Mouse (Mus musculus) urinary bladder, postnatal 10 days (tissue): ENCODE measurements around the gene Mroh8.

Experiments
- DNase-seq: peaks from one replicate; pipeline ENCODE4 v3.0.0; 2022; ENCODE audit warnings: low spot score

The Mroh8 gene

GRCm38 (mm10) chr2:157279416-157279800 is at the start of gene Mroh8:
Mroh8 (minus strand) TSS chr2:157279549.
- no peak for DNase-seq

GRCm38 (mm10) chr2:157328570-157328969 is 49.2 kb upstream of the Mroh8 start:
- no peak for DNase-seq

- DNase-seq, result no peak
Observed at GRCm38 (mm10) chr2:157328106-157328505, 48.8 kb upstream of the Mroh8 start.

DNA sequence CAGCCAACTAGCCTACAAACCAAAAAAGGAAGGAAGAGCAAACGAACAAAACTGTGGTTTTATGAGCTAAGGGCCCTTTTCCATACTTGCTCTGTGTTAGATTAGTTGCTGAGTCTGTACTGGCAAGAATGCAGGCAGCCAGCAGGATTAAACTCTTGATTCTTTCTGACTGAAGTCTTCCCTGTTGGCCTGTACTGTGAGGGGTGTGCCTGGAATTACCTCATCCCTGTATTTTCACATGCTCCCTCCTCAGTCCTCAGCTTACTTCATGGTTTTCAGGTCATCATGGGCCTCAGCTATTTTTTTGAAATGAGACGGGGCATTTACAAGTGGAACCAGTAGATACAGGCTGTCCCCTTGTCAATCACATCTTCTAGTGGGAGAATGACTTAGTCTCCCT is 45.9 kb upstream of the Mroh8 start:
- no peak for DNase-seq

- DNase-seq, result no peak
Observed at GRCm38 (mm10) chr2:157322029-157322766, 42.8 kb upstream of the Mroh8 start.

DNA sequence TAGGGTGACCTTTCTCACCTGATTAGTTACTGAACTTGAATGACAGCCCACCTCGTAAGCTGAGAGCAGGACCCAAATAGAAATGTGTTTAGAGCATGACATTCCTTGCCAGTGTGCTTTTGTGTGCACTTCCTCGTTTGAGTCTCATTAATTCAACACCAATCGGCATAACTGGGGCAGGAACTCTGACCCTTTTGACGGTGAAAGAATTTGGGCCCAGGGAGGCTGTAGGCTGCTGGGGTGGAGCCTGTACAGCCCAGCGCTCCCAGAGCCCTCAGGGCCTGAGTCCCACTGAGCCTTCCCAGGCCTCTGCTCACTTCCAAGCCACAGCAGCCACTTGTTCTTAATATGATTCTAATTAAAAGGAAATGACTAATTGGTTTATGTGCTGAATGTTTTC is 41.5 kb upstream of the Mroh8 start:
- DNase-seq, result no peak

DNA sequence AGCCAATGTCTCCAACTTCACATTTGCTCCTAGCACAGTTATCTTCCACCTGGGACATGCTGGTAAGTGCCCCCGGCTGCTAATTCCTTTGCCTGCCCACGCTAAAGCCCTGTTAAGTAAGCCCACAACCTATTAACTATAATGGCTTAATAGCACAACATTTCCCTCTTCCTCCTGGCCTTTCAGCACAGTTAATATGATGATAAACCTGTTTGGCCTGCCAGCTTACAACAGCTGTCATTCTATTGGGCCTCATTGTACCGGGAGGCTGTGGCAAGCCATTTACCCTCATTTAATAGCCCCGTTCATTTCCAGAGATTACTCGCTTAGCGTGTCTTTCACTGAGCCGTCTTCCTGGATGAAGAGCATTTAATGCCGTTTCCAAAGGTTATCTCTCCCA is 40.8 kb upstream of the Mroh8 start:
- DNase-seq, result no peak

GRCm38 (mm10) chr2:157317220-157317619 is 37.9 kb upstream of the Mroh8 start:
- DNase-seq, result no peak

GRCm38 (mm10) chr2:157316358-157316933 is 37.1 kb upstream of the Mroh8 start:
- no peak for DNase-seq

- no peak for DNase-seq
Observed at GRCm38 (mm10) chr2:157315486-157315885, 36.1 kb upstream of the Mroh8 start.

- no peak for DNase-seq
Observed at GRCm38 (mm10) chr2:157314310-157314709, 35.0 kb upstream of the Mroh8 start.

- DNase-seq, result no peak
Observed at GRCm38 (mm10) chr2:157313718-157314117, 34.4 kb upstream of the Mroh8 start.

DNA sequence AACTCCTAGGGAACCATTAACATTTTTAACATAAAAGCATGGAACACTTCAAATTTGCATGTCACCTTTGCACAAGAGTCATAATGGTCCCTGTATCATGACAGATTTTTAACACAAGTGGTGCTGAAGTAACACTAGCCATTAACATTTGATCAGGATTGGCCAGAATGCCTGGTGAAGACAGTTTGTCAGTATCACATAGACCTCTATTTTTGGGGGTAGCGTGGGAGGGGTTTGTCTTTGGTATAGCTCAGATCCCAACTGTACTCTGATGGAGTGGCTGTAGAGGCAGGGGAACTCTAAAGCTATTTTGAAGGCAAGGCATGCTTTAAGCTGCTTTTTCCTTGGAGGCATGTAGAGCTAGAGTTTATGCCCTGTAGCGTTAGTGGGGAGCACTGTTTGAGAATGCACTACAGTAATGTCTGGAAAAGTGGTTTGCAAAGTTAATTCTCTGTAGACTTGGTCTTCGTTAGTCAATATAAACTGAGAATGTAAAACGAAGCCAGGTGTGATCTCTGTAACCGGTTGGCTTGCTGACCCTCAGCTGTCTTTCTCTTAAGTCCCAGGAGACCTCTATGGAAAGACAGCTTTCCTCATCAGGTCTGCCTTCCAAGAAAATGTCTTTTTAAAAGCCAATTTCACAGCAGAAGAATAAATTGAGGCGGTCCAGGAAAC is 31.8 kb upstream of the Mroh8 start:
- no peak for DNase-seq

GRCm38 (mm10) chr2:157309611-157310010 is 30.3 kb upstream of the Mroh8 start:
- DNase-seq, result no peak

DNA sequence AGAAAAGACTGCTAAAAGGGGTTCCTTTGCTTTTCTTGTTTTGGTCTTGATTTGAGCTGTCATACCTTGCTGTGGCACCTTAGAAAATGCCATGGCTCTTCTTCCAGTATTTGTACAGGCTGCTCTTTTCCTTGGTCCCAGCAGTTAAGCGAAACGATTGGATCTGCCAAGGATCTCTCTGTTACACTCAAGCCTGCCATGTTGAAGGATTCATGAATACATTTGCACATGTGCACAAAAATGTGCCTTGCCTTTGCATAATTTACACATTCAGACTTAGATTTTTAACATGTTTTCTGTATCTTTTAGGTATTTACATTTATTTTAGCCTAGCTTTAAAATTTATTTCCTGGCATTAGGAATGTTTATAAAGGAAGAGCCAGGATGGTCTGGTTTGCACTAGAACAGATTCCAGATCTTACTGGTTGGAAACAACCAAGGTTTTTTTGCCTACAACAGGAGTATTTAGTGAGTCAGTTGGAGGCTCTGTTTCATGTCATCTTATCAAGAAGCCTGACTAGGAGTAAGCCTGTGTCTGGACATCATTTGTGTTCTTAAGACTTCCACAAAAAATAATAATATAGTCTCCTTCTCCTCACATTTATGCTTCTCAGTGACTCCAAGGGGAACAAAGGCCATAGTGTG is 29.0 kb upstream of the Mroh8 start:
- no peak for DNase-seq

DNA sequence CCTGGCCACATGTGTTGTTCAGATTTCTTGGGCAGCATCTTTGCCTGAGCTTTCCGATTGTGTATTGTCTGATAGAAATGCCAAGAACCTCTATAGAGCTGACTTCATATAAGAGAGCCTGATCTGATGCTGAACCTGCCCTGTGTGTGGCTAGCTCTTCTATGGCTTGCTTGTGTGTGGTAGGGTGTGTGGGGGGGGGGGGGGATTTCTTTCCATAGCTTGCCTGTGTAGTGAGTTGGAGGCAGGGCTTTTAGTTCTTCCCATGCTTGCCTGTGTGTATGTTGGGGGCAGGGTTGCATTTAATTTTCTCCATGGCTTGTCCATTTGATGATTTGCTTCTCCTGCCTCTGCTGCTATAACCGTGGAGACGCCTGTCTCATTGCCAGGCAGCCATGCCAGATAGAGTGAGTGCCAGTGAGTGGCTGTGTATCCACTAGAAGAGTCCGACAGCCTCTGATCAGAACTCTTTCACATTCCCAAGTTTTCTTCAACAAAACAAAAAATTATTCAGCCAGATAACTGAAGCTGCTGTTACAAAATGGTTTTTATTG is 28.4 kb upstream of the Mroh8 start:
- no peak for DNase-seq

GRCm38 (mm10) chr2:157306091-157307032 is 27.0 kb upstream of the Mroh8 start:
- DNase-seq, result no peak

DNA sequence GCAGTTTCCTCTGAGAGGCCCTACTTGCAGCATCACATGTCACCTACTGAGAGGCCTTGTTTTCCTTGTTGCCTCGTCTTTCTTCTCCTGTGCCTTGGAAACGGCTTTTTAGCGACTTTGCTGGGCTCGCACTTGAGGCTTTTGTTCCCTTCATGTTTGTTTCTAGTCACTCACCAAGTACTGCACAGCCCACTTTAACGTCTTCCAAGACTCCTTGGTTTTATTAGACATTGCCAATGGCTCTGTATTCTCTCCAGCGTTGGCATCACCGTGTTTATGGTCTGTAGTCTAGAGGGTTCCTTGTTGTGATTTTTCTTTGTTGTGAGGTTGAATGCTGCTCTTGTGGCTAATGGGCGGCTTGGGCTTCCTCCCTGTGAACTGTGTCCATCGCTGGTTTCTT is 23.7 kb upstream of the Mroh8 start:
- no peak for DNase-seq

GRCm38 (mm10) chr2:157300051-157300450 is 20.7 kb upstream of the Mroh8 start:
- no peak for DNase-seq

DNA sequence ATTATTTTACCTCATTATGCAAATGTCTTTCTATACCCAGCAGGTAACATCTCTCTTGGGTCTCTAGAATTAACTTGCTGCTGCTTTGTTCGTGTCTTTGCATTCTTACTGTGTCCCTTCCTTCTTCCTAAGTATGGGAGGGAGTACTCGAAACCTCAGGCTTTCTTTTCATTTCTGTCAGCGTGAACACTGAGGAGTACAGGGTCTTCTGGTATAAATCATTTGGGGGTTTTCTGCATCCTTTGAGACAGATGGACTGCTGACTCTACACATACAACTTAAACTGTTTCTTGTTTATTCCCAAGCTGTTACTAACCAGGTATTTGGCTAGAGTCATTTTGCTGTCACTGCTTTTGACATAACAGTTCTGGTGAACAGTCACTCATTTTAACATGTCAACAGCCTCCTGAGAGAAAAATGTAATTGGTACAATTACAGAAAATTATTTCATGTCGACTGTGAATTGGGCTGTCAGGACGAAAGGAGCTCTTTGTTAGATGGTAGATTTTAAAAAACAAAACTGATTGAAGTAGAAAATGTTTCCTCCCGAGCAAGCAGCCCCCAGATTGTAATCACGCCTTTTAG is 16.8 kb upstream of the Mroh8 start:
- DNase-seq, result no peak

GRCm38 (mm10) chr2:157292093-157292492 is 12.7 kb upstream of the Mroh8 start:
- peak; percentile 48 for DNase-seq
